Mouse (Mus musculus) right cerebral cortex, postnatal 36 days (tissue): ENCODE data around the gene Auts2.

Experiments used
- DNase-seq, 2 experiments: peaks; one replicate each; pipeline ENCODE4 v3.0.0; 2022; ENCODE audit warnings: low spot score in 2 of 2, mixed read lengths in 1 of 2

The Auts2 gene

GRCm38 (mm10) chr5:132318026-132318765 is 224.9 kb downstream of the Auts2 start:
- DNase-seq, result no peak

DNA sequence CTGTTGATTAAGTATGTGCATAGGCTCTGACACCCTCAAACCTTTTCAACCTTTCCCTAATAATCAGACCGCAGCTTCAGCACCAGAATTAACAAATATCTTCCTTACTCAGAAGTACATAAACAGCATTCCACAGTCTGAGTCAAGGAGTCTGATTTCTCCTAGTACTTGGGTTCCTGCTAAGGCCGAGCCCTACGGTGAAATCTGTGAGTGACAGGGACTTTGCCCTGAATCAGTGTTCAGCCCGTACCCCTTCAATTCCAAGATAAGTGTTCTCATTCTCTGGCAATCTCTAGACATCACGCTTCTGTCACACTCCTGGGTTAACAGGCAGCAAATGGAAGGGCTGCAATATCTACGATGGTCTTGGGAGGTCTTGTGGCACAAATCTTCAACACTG is 226.2 kb downstream of the Auts2 start:
- DNase-seq, result no peak

DNA sequence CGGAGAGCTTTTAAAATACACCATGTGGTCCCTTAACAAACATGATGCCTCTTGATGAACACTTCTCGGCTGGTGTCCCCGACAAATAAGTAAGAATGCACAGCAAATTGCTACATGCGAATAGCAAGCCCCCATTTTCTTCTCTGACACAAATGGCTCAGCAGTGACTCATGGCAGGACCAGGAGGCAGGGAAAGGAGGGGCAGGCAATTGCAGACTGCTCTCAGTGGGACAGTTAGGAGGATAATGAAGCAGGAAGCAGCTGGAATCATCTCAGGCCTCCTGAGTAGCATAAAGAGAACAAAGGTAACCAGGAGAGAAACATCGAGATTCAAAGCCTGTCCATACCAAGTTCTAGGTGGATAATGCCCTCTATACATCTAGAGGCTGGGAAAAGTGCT is 228.8 kb downstream of the Auts2 start:
- DNase-seq, result no peak

DNA sequence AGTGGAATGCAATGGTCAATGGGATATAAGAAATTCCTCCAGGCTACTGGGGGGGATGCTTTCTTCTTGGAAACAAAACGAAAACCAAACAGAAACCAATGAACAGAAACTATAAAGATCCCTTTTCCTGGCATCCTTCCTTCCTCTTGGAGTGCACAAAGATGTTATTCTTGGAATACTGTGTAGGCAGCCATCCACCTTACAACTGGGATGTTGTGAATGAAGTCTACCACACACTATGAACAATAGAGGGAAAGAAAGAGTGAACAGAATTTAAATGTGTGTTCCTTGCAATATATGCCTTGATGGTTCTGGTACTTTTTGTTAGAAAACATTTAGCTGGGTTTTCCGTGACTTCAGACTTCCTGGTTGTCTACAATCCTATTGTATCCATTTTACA is 236.1 kb downstream of the Auts2 start:
- no peak for DNase-seq

GRCm38 (mm10) chr5:132305354-132305934 is 237.7 kb downstream of the Auts2 start:
- no peak for DNase-seq

DNA sequence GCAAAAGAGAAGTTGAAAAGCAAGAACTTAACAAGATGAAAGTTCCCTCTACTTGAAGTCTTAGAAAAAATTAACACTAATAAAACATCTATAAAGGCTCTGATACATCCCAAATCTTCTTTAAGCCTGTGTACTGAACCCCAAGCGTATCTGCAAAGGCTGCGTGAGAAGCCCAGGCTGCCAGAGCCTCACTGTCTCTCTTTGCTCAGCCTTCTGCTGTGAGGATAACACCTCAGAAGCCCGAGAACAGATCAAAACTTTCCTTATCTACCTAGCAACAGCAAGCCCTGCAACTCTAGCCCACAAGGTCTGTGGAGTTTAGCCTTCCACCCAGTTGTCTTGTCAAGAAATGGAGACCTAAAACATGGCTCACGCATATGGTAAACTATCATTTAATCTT is 240.4 kb downstream of the Auts2 start:
- DNase-seq, result no peak

GRCm38 (mm10) chr5:132300794-132301193 is 242.3 kb downstream of the Auts2 start:
- no peak for DNase-seq

GRCm38 (mm10) chr5:132299716-132300115 is 243.4 kb downstream of the Auts2 start:
- peak in 1 of 2 experiments; percentile 28 for DNase-seq

- DNase-seq, result no peak
Observed at GRCm38 (mm10) chr5:132298996-132299395, 244.1 kb downstream of the Auts2 start.

DNA sequence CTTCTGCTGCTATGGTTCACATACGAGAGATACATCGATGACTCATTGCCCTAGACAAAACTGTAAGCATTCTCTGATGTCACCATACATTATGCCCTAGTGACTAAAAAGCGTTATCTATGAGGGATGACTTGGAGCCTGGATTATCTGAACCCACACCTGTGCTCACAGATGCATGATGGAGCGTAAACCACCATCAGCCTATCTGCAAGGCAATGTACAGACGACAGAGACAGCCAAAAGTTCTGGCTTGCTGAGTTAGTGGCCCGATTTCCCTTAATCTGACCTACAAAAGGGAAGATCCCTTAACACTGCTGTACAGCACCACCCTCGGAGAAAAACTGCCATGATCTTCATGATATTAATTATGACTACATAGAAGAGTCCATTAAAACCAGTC is 245.8 kb downstream of the Auts2 start:
- no peak for DNase-seq

DNA sequence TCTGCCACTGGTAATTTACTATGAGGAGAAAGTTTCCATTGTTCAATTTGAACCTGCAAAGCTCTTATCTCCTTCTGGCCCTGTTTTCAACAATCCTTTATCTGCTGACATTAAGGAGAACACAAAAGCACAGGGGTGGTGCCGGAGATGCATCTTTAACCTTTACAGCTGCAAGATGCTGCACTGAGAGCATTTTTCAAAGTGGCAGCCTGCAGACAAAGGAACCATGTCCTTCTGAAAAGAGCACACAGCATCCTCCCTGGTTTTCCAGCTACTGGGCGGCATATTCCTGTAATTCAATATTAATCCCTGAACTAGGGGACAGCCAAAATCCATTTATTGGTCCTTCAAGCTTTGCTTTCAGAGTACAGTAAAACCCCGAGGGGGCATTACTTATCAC is 248.7 kb downstream of the Auts2 start:
- DNase-seq, result no peak

- DNase-seq, result no peak
Observed at GRCm38 (mm10) chr5:132292932-132293331, 250.2 kb downstream of the Auts2 start.

- DNase-seq, result no peak
Observed at GRCm38 (mm10) chr5:132290606-132291535, 252.3 kb downstream of the Auts2 start.

DNA sequence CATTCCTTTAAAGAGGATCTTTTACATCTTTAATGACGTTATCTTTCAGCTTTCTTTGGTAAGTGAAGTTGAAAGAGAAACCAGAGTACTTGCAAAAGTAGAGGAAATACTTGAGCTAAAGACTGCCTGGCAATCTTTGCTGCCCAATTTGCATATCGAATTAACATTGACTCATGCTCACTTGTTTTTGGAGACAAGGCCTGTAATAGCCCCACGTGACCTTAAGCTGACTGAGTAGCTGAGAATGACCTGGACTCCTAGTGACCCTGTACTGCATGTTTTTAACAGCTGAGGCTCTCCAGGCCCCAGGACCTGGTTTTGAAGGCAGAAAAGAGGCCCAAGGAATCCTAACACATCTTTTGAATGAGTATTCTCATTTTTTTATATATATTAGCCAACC is 259.4 kb downstream of the Auts2 start:
- DNase-seq, result no peak

DNA sequence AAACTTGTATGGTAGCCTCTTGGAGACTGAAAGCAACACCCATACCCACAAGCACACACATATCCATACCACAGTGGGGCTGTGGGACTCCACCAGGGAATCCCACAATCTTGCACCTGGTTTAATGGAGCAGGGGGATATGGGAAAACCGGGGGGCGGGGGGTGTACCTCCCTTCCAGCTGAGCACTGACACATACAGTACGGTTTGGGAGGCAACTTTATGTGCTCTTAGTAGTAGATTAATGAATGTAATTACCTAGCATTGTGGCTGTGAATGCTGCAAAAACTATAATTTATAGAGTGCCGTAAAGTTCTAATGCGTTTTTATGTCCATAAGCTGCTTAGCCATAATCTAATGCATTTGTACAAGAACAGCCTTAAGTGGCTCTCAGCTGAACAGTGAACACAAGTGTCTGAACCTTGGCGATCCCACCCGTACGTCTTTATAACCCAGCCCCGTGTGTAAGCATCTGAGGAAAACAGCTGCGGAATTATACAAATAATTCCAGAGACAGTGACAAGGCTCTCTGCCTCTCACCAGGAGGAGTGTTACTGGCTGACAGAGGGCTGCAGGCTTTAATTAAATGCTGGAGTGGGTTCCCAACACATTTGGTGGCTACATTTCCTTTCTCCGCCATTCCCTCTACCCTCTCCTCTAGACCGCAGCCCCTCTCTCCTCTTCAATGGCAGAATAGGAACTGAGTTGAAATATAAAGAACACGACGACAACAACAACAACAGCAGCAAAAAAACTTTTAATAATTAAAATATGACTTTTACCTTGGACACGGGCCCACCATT is 268.8 kb downstream of the Auts2 start:
- no peak for DNase-seq

GRCm38 (mm10) chr5:132272132-132272531 is 271.0 kb downstream of the Auts2 start:
- DNase-seq, result no peak

DNA sequence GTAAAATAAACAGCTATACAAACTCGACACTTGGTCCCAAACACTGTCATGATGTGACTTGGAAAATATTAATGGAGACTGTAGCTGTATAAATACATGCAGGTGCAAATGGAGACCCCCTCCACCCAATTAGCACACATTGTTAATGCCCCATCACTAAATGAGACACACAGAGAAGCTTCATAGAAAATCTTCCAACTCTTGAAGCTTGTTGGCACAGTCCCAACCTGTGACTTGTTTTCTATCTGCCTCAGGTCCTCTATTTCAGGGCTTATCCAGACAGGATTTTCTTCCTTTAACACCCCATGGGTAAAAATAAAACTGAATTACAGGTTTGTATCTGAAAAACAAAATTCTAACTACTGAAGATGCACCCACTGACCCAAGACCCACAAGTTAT is 272.2 kb downstream of the Auts2 start:
- no peak for DNase-seq

- no peak for DNase-seq
Observed at GRCm38 (mm10) chr5:132270074-132270473, 273.1 kb downstream of the Auts2 start.

DNA sequence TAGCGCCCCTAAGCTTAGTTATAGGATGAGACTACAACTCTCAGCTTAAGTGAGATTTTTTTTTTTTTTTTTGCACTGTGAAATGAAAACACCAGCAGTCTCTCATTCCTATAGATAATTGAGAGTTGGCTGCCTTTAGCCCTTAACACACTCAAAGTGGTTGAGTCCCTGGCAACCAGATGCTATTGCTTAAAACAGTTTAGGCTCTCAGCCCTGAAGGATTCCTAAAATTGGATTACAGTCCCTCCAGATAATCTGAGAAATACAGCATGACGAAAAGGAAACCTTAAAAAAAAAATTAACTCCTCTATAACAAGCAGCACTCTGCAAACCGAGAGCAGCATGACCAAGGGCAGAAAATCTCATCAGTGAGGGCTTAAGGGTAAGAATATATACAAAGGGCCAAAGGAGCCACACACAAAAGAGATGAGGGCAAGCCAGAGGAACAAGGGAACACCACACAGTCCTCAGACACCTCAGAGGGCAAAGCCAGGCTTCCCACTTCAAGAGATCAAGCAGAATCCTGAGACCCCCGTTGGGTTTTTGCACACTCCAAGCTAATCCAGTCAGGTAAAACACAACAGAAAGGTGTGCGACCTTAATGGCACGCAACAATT is 274.7 kb downstream of the Auts2 start:
- no peak for DNase-seq

- DNase-seq, result no peak
Observed at GRCm38 (mm10) chr5:132265015-132265414, 278.1 kb downstream of the Auts2 start.

GRCm38 (mm10) chr5:132261750-132262149 is 281.4 kb downstream of the Auts2 start:
- DNase-seq, result no peak
